Mouse (Mus musculus) lung, adult 2 months (tissue): ENCODE measurements at regions not wholly inside any gene's neighbourhood (a gene's known extent, or its start where the extent isn't known, plus 50 kb on each side); places are given as distances from the start of the nearest gene placed in this dataset.

Experiments
- CTCF ChIP-seq: fragments of 200-500 bp; IDR thresholded peaks from 2 replicates; pipeline ENCODE4 v1.5.1; 2011; ENCODE audit warnings: mild to moderate bottlenecking, low read length, control low read depth; ENCODE audit not compliant: insufficient read depth
- POLR2A ChIP-seq: fragments of 200-500 bp; IDR thresholded peaks from 2 replicates; pipeline ENCODE4 v1.6.1; 2011; ENCODE audit warnings: low read depth, mild to moderate bottlenecking, control low read depth, low read length, borderline replicate concordance; ENCODE audit errors: extremely low read depth

DNA sequence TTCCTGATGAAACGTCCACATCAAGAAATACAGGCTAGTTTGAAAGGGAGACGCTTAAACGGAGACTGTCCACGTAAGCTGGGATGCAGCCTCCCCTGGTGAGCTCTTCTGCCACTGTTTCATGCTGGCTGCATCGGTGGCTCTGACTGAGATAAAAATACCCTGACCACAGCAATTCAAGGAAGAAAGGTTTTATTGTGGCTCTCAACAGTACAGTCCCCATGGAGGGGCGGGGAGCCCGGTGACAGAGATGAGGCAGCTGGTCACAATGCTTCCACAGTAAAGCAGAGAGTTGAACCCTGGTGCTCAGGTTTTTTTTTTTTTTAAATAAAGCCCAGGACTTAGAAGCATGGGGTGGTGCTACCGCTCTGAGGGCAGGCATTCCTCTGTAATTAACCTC is 622.7 kb upstream of the Fam19a5 start:
- no peak for TF ChIP-seq POLR2A
- TF ChIP-seq CTCF = no peak
